Mouse (Mus musculus) lung, postnatal 0 days (tissue): ENCODE measurements around the gene A4galt.

Experiments
- CTCF ChIP-seq: IDR thresholded peaks from 2 replicates; pipeline ENCODE4 v1.5.1; 2016; ENCODE audit warnings: antibody characterized with exemption, mild to moderate bottlenecking
- EP300 ChIP-seq: IDR thresholded peaks from 2 replicates; pipeline ENCODE4 v1.6.1; 2016; ENCODE audit warnings: antibody characterized with exemption, mild to moderate bottlenecking, control low read depth

DNA sequence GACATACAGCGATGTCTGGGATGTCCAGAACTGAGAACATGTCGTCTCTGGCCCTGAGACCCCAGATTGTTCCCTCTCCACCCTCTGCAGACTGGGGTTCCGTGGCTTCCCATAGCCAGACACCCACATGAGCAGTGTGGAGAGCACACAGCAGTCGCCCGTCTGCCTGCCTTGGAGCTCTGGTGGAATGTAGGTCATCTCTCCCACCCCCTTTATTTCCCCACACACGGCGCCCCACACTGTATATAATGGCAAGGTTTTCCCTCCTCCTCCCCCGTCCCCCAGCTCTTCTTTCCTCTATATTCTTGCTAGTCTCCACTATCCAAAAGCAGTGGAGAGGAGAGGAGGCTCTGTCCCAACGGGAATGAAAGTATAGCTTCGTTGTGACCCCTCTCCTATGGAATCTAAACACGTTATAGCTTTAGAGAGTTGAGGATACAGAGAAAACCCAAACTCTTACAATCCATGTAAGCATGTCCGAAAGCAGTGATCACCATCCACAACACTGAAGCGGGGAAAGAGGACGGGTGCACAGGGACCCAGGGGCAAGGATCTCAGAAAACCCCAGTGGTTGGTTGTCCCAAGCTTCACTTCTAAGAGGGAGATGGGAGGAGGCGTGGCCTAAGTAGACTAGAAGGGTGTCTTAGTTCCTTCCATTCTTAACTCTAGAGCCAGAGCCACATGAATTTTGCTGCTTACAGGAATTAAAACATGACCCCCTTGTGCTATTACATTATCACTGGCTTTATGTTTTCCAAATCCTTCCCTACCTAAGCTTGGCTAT is 13.9 kb downstream of the A4galt start:
- TF ChIP-seq CTCF (no peak), EP300 (no peak)
